Mouse (Mus musculus) CH12.LX (cell line): ENCODE measurements around the gene Capg. TPM values are rescaled to one million over a fixed set of nuclear protein-coding genes. Genes with fewer than 3 reads are reported as not detected.

Experiments used
- DNase-seq: peaks from one replicate; pipeline ENCODE4 v3.0.0-alpha.2; 2013; ENCODE audit errors: extremely low read depth
- H3K27ac ChIP-seq: 2 replicates; pipeline ENCODE4 v1.5.1; 2012; ENCODE audit warnings: low read depth, mild to moderate bottlenecking, control low read depth, moderate library complexity; ENCODE audit not compliant: insufficient read depth
- H3K27me3 ChIP-seq: replicated peaks from 2 replicates; pipeline ENCODE3; 2012; ENCODE audit warnings: inconsistent platforms
- H3K36me3 ChIP-seq, 2 experiments: replicated peaks in 1 of 2; 2 replicates each; pipeline versions ENCODE3 to v1.6.1; 2012; ENCODE audit warnings: inconsistent platforms in 1 of 2, low read length in 1 of 2, mild to moderate bottlenecking in 1 of 2, mixed read lengths in 1 of 2, moderate library complexity in 1 of 2; ENCODE audit not compliant: control insufficient read depth in 1 of 2, insufficient read depth in 1 of 2
- H3K4me1 ChIP-seq, 2 experiments: 2 replicates each; pipeline ENCODE4 v1.6.1; 2012; ENCODE audit warnings: inconsistent platforms in 1 of 2, moderate library complexity in 1 of 2; ENCODE audit not compliant: insufficient read depth in 2 of 2, control insufficient read depth in 1 of 2
- H3K4me2 ChIP-seq: 2 replicates; pipeline ENCODE4 v1.6.1; 2012; ENCODE audit warnings: low read depth, mild to moderate bottlenecking, control low read depth; ENCODE audit not compliant: poor library complexity, insufficient read depth, severe bottlenecking
- H3K4me3 ChIP-seq, 3 experiments: fragments of 150-350 bp in 1 of 3; sonication (generic) in 1 of 3; replicated peaks in 1 of 3; 2 replicates each; pipeline versions ENCODE3 to v1.5.1; 2011 to 2012; ENCODE audit warnings: low read depth in 2 of 3, low read length in 2 of 3, mild to moderate bottlenecking in 2 of 3, moderate library complexity in 2 of 3, control low read depth in 1 of 3, improper control_type of control experiment in 1 of 3, inconsistent platforms in 1 of 3, mixed read lengths in 1 of 3; ENCODE audit not compliant: poor library complexity in 1 of 3
- H3K79me2 ChIP-seq: replicated peaks from 2 replicates; pipeline ENCODE4 v1.6.1; 2012; ENCODE audit warnings: mild to moderate bottlenecking, moderate library complexity; ENCODE audit not compliant: control insufficient read depth, poor library complexity, insufficient read depth, severe bottlenecking; ENCODE audit errors: extremely low read depth
- H3K9ac ChIP-seq: 2 replicates; pipeline ENCODE4 v1.6.1; 2012; ENCODE audit warnings: low read depth, mild to moderate bottlenecking, control low read depth, moderate library complexity; ENCODE audit not compliant: insufficient read depth
- H3K9me3 ChIP-seq: replicated peaks from 2 replicates; pipeline ENCODE3; 2012; ENCODE audit warnings: low read length, inconsistent platforms, mixed read lengths
- BHLHE40 ChIP-seq: IDR thresholded peaks from 2 replicates; pipeline ENCODE4 v1.6.1; 2011; ENCODE audit warnings: mild to moderate bottlenecking, low read depth, low read length, improper control_type of control experiment
- CTCF ChIP-seq, 2 experiments: IDR thresholded peaks in 1 of 2; conservative IDR thresholded peaks in 1 of 2; 2 replicates each; pipeline ENCODE4 v1.5.1; 2011 to 2012; ENCODE audit warnings: low read depth in 2 of 2, low read length in 2 of 2, improper control_type of control experiment in 1 of 2, inconsistent platforms in 1 of 2, mild to moderate bottlenecking in 1 of 2, moderate library complexity in 1 of 2
- EP300 ChIP-seq: IDR thresholded peaks from 2 replicates; pipeline ENCODE4 v1.6.1; 2011; ENCODE audit warnings: low read length, improper control_type of control experiment
- JUND ChIP-seq: conservative IDR thresholded peaks from 2 replicates; pipeline ENCODE4 v1.6.1; 2011; ENCODE audit warnings: low read depth, low read length, improper control_type of control experiment
- KAT2A ChIP-seq: IDR thresholded peaks from 2 replicates; pipeline ENCODE4 v1.6.1; 2012; ENCODE audit warnings: low read length, improper control_type of control experiment, inconsistent platforms; ENCODE audit not compliant: insufficient replicate concordance
- MAZ ChIP-seq: IDR thresholded peaks from 2 replicates; pipeline ENCODE4 v1.6.1; 2012; ENCODE audit warnings: low read depth, mild to moderate bottlenecking, inconsistent platforms, low read length, improper control_type of control experiment, moderate library complexity
- MEF2A ChIP-seq: IDR thresholded peaks from 2 replicates; pipeline ENCODE4 v1.6.1; 2014; ENCODE audit warnings: low read depth, mild to moderate bottlenecking, inconsistent platforms, low read length, improper control_type of control experiment, borderline replicate concordance
- MXI1 ChIP-seq: IDR thresholded peaks from 2 replicates; pipeline ENCODE4 v1.6.1; 2011; ENCODE audit warnings: mild to moderate bottlenecking, low read depth, low read length, improper control_type of control experiment
- MYC ChIP-seq: IDR thresholded peaks from 2 replicates; pipeline ENCODE4 v1.6.1; 2011; ENCODE audit warnings: low read depth, mild to moderate bottlenecking, improper control_type of control experiment, low read length
- NELFE ChIP-seq: IDR thresholded peaks from 2 replicates; pipeline ENCODE4 v1.6.1; 2011; ENCODE audit warnings: low read depth, low read length, improper control_type of control experiment
- POLR2A ChIP-seq: IDR thresholded peaks from 2 replicates; pipeline ENCODE4 v1.6.1; 2011; ENCODE audit warnings: low read depth, mild to moderate bottlenecking, improper control_type of control experiment, low read length
- RAD21 ChIP-seq: IDR thresholded peaks from 2 replicates; pipeline ENCODE4 v1.6.1; 2011; ENCODE audit warnings: low read depth, mild to moderate bottlenecking, low read length, improper control_type of control experiment, moderate library complexity
- RCOR1 ChIP-seq: conservative IDR thresholded peaks from 2 replicates; pipeline ENCODE4 v1.6.1; 2012; ENCODE audit warnings: low read depth, mild to moderate bottlenecking, inconsistent platforms, low read length, improper control_type of control experiment
- SIN3A ChIP-seq: IDR thresholded peaks from 2 replicates; pipeline ENCODE4 v1.6.1; 2012; ENCODE audit warnings: low read length, improper control_type of control experiment, inconsistent platforms
- UBTF ChIP-seq: IDR thresholded peaks from 2 replicates; pipeline ENCODE4 v1.6.1; 2012; ENCODE audit warnings: low read depth, mild to moderate bottlenecking, inconsistent platforms, low read length, improper control_type of control experiment, moderate library complexity
- USF1 ChIP-seq: IDR thresholded peaks from 2 replicates; pipeline ENCODE4 v1.6.1; 2014; ENCODE audit warnings: low read depth, mild to moderate bottlenecking, inconsistent platforms, low read length, improper control_type of control experiment
- USF2 ChIP-seq: conservative IDR thresholded peaks from 2 replicates; pipeline ENCODE4 v1.6.1; 2011; ENCODE audit warnings: low read depth, low read length, improper control_type of control experiment
- ZMIZ1 ChIP-seq: IDR thresholded peaks from 2 replicates; pipeline ENCODE4 v1.6.1; 2012; ENCODE audit warnings: low read depth, mild to moderate bottlenecking, inconsistent platforms, low read length, improper control_type of control experiment
- ZNF384 ChIP-seq: IDR thresholded peaks from 2 replicates; pipeline ENCODE4 v1.6.1; 2012; ENCODE audit warnings: low read depth, low read length, improper control_type of control experiment, inconsistent platforms
- dilution Hi-C: fragments of 300-500 bp; cut with MboI; formaldehyde crosslinking; loops from 2 replicates; pipeline ENCODE4 v1.14.3; 2020; ENCODE audit warnings: low sequenced_read_pairs; ENCODE audit not compliant: extremely low pct_unique_long_range_greater_than_20kb, extremely low pct_ligation_motif_present
- in situ Hi-C: fragments of 300-500 bp; cut with MboI; formaldehyde crosslinking; loops from 3 replicates; pipeline ENCODE4 v1.14.3; 2019; ENCODE audit warnings: low sequenced_read_pairs, low pct_ligation_motif_present, low pct_unique_long_range_greater_than_20kb, mixed read lengths
- polyA plus RNA-seq: library from polyadenylated mRNA; unstranded; fragments of >175 nt; gene quantifications from 2 replicates; pipeline ENCODE4 v1.2.1, GENCODE M21; 2012; ENCODE audit warnings: low read depth; ENCODE audit not compliant: insufficient read length
- total RNA-seq, 2 experiments: library from RNA; depleted of rRNA; stranded (reverse); fragments of 300-350 nt in 1 of 2; fragments of >200 nt in 1 of 2; gene quantifications; 2 replicates each; pipeline ENCODE4 v1.2.3; 2012 to 2014

Capg gene
- total and polyA plus RNA-seq, 3 experiments, result 175 to 264 (median 196) TPM

DNA sequence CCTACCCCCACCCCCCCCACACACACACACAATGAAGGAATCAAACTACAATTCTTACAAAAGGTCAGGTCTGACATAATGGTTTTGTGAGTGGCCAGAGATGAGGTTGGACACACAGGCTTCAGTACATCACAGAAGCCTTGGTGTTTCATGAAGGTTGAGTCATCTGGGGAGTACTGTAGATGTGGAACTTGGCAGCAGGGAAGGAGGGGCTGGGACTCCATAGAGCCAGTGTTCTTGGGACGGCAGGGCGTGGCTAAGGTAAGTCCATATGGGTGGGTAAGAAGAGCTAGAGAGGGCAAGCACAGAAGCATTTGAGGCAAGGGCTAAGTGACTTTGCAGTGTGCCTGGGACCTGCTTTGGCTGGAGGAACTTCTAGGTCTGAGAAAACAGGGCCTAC lies 59.9 kb downstream of the Capg start:
- in situ Hi-C loops, result loop anchor here (5.0 kb wide), 1 partner anchor 33 kb away; no protein-coding TSS in a partner anchor
- Histone ChIP-seq H3K4me1 (peaks cover 0 to 16% of the 10 kb centered on the region in 2 experiments; a peak in 2 of 4 replicates), H3K4me3 (no peak overlapping the region)
- TF ChIP-seq NELFE, result no peak
- no peak for TF ChIP-seq MXI1
- no peak for TF ChIP-seq UBTF
- no peak for TF ChIP-seq MEF2A
- no peak for TF ChIP-seq CTCF (conservative IDR thresholded peaks at IDR 0.05 in 1 of 2, IDR thresholded peaks at IDR 0.05 in 1 of 2; ENCODE audit: low read depth in 2 of 2, low read length in 2 of 2)
- TF ChIP-seq USF2, result no peak
- no peak for TF ChIP-seq EP300
- no peak for TF ChIP-seq BHLHE40
- TF ChIP-seq JUND, result no peak
- TF ChIP-seq MAZ, result no peak
- no peak for TF ChIP-seq KAT2A
- no peak for TF ChIP-seq RAD21
- no peak for TF ChIP-seq USF1
- no peak for TF ChIP-seq POLR2A
- no peak for TF ChIP-seq ZNF384
- no peak for TF ChIP-seq SIN3A
- TF ChIP-seq RCOR1, result no peak
- TF ChIP-seq MYC, result no peak
- TF ChIP-seq ZMIZ1, result no peak
- TF ChIP-seq, all 38 proteins: peak for 0
- peaks cover 27 to 78% of the 10 kb centered on the region in 2 experiments for H3K36me3 ChIP-seq
- dilution Hi-C loops, result no loop called here
- H3K9ac ChIP-seq, result no peak overlapping the region
- H3K9me3 ChIP-seq, result no peaks in the 10 kb centered on the region
- DNase-seq, result no peak
- H3K27ac ChIP-seq, result no peak overlapping the region
- no peaks in the 10 kb centered on the region for H3K79me2 ChIP-seq
- no peak overlapping the region for H3K4me2 ChIP-seq
- H3K27me3 ChIP-seq, result no peaks in the 10 kb centered on the region

DNA sequence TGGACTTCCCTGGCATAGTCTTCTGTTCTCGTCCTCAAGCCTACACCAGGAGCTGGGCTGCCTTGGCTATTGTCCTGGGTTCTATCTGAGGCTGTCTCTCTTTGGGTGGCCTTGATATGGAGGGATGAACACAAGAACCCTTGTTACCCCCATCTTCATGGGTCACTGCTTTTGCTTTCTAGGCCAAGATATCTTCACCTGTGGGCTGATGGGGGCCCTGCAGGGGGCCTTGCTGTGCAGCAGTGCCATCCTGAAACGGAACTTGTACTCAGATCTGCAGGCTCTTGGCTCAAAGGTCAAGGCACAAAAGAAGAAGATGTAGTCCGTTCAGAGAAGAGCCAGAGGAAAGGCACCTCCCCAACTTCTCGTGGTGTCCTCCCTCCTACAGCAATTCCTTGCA lies 62.9 kb downstream of the Capg start:
- no peak for TF ChIP-seq MXI1
- Histone ChIP-seq H3K79me2 (no peaks in the 10 kb centered on the region), H3K27ac (no peak overlapping the region), H3K9ac (no peak overlapping the region), H3K4me2 (no peak overlapping the region), H3K27me3 (no peaks in the 10 kb centered on the region), H3K4me1 (peaks cover 0 to under 1% of the 10 kb centered on the region in 2 experiments; a peak in 2 of 4 replicates), H3K36me3 (peaks cover 53 to 97% of the 10 kb centered on the region in 2 experiments), H3K9me3 (no peaks in the 10 kb centered on the region), H3K4me3 (no peak overlapping the region)
- DNase-seq, result no peak
- in situ Hi-C loops (no loop called here), dilution Hi-C loops (no loop called here)
